Mouse (Mus musculus): ENCODE measurements around the gene Ssh1.

DNA sequence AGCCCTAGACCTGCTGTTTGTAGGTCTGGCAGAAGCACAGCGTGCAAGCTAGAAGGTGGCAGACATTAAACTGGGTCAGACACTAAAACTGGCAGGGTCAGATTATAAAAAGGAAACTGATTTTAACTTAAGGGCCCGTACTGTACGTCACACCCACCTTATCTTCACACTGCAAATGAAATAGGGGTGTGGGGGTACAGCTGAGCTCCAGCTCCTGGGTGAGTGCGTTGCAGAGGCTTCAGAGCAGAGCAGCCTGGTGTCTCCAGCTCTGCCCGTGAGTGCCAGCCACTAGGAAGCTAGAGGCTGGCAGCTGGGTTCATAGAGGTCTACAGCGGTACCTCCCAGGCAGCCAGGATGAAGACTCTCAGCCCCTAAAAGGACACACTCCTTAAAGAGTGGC is 91.7 kb downstream of the Ssh1 start:
- TF ChIP-seq CTCF (IDR thresholded peaks at IDR 0.05; ENCODE audit: low read depth): no peak
- peak; percentile 55 for TF ChIP-seq EP300 (IDR thresholded peaks at IDR 0.05; ENCODE audit: low read depth)
